Mouse (Mus musculus): Measurements from ENCODE around the gene Tgm5.
A peak's percentile ranks its signal among the peaks of the same experiment; 100 is the strongest.
"Not testable (repeated sequence)": the region's sequence is repeated elsewhere in the genome, so short reads cannot be mapped to it uniquely, and the experiment has no call there.

The Tgm5 gene

DNA sequence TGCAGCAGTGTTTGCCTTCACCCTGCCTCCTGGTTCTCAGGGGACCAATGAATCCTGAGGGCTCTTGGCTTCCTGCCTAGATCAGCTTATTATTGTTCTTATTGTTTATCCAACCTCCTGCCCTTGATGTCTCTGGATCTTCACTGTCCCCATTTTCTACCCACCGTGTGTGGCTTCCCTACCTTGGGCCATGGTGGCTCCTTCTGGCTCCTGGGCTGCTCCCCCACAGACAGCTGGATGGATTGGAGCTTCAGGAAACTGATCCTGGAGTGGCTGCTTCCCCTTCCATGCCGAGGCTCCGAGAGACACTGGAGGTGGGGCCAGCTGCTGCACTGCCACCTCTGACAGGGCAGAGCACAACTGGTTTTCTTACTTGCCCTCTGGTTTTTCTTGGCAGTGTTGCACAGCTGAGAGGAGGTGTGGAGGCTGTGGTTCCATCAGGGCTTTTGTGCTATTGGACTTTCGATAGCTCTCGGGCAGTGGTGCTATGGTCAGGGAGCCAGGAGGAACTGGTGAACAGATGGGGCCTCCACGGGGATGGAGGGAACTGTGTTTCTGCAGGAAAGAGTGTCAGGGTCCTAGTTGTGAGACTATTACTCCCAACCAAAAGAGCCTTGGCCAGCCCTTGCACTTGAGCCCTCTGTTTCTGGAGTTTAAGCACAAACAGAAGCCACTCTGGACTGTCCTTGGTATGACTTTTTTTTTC is at the start of gene Tgm5:
TSS of gene Tgm5 (minus strand) at position 362 of the 706 bp plus-strand sequence.
- peak; percentile 22 to 38 for DNase-seq

DNA sequence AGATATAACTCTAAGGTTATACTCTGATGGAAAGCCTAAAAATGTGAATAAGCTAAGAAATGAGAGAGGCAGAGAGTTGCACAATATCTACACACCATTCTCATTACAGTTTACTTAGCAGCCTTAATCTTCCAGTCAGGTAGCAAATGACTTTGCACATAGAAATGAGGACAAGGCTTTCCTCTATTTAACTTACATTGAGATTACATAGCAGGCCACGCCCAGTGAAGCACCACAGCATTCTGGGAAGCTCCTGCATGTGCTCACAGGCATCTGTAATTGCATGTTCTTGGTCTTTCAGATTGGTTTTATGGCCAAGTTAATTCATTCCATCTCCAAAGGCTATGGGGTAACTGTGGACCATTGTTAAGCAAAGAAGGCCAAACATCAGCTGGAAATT is 47.2 kb upstream of the Tgm5 start:
- no peak for DNase-seq

GRCm38 (mm10) chr2:121128865-121129620 is 43.4 kb upstream of the Tgm5 start:
- DNase-seq, result no peak

- no peak for DNase-seq
Measured at GRCm38 (mm10) chr2:121127536-121127935, 41.9 kb upstream of the Tgm5 start.

DNA sequence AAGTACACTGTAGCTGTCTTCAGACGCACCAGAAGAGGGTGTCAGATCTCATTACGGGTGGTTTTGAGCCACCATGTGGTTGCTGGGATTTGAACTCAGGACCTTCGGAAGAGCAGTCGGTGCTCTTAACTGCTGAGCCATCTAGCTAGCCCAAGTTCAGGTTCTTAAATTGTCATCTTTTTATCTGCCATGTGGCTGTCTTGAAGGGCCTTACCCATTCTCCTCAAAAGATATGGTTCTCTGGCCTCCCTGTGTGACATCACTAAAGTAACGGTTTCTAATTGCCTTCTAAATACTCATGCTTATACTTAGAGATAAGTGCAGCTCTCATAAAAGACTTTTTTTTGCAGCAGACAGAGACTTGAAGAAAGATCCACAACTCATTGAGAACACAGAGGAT is 40.7 kb upstream of the Tgm5 start:
- DNase-seq, result not testable (repeated sequence)

DNA sequence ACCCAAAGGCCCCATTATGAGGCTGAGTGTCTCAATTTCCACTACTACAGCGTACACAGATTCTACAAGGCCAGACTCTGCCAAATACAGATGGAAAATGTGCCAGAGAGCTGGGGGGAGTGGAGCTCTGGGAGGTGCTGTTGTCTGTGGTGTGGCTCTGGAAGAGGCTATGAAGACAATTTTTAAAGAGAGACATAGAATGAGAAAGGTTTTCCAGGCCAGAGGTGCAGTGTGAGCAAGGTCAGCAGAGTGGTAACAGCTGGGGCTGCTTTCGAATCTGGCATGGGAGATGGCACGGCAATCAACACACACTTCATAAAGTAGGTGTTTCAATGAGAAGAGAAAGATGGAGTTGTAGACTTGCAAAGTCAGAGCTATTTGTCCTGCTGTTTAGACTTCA is 33.6 kb upstream of the Tgm5 start:
- no peak for DNase-seq

DNA sequence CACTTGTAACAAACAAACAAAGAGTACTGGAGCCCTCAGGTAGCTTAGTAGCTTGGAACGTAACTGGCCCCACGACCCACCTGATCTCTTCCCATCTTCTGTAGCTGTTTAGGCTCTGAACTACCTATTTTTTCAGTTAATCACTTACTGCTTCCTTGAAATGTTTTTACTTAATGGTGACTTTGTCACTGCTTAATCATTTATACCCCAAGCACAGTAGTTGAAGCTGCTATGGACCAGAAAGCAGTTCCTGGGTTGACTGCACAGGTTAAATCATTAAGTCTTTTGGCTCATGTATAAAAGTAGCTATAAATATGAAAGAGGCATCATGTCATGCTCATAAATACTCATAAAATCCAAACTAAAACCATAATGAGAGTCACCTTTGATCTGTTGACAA is 29.8 kb upstream of the Tgm5 start:
- DNase-seq, result no peak

- no peak for DNase-seq
Measured at GRCm38 (mm10) chr2:121109695-121110094, 24.1 kb upstream of the Tgm5 start, which contains the start of gene Tgm7. Gene Tgm7 (minus strand): TSS chr2:121109795.

DNA sequence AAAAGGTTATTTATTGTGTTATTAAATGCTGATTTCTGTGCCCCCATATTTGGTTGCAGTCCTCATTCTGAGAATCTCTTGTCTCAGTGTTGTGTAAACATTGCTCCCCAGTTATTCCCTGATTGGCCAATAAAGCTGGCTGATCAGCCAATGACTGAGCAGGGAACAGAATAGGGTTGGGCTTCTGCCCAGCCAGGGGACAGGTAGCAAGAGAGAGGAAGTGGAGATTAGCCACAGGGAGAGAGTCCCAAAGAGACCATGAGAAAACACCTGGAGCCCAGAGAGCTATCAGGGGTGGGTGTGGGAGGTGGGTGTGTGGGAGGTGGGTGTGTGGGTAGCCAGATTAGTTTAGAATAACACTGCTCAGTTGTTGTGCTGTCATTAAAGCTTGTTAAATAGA is 20.3 kb upstream of the Tgm5 start:
- DNase-seq, result no peak

DNA sequence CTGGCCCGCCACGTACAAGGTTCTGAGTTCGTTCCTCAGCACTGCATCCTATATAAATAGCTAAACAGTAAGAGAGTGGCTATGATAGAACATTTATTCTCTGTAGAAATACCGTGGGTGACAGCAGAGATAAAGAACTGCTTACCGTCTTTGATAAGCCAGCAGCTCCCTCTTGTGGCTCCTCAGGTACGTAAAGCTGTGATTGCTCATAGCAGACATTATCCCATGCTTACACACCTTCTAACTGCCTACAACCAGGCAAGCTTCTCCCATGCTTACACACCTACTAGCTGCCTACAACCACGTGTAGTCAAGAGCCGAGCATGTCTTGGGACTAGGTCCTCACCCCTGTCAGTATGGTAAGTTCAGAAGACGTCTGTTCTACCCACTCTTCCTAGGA is 16.4 kb upstream of the Tgm5 start:
- peak; percentile 83 to 86 for DNase-seq

- DNase-seq, result no peak
Measured at GRCm38 (mm10) chr2:121089751-121090150, 4.1 kb upstream of the Tgm5 start.

GRCm38 (mm10) chr2:121088507-121088906 is 2.9 kb upstream of the Tgm5 start:
- no peak for DNase-seq

- DNase-seq, result no peak
Measured at GRCm38 (mm10) chr2:121082626-121083025, 3.0 kb downstream of the Tgm5 start.

- no peak for DNase-seq
Measured at GRCm38 (mm10) chr2:121074747-121075146, 10.9 kb downstream of the Tgm5 start.

DNA sequence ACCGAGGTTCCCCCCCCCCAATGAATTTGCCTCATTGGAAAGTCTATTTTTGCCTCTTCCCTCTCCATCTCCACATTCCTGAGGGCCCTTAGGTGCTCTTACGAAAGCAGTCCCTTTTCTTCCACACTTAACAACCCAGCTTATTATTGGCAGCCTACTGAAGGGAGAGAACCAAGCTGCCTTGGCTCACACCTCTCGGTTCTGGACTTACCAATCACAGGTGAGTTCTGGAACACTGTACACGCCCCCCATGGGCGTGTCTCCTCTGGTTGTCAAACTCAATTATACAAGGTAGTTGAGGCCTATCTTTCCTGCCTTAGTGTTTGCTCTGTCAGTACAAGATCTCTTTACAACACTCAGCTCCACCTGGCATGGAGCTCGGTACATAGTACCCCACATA is 13.8 kb downstream of the Tgm5 start:
- no peak for DNase-seq

- DNase-seq, result no peak
Measured at GRCm38 (mm10) chr2:121069506-121069905, 16.1 kb downstream of the Tgm5 start.

DNA sequence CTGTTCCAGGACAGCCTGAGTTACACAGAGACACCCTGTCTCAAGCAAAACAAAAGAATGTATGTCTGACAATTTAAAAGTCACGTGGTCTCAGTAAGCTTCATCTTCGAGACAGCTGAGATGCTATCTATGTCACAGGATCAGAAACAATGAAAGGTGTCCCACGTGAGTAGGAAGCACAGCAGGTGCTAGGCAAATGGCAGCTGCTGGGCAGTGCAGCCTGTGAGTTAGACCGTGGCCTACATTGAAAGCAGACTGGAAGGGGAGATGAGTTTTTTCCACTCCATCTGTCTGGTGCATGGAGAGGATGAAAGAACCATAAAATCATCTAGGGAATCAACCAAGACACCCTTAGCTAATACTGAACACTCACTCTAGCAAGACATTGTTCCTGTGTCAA is 18.5 kb downstream of the Tgm5 start:
- DNase-seq, result no peak

DNA sequence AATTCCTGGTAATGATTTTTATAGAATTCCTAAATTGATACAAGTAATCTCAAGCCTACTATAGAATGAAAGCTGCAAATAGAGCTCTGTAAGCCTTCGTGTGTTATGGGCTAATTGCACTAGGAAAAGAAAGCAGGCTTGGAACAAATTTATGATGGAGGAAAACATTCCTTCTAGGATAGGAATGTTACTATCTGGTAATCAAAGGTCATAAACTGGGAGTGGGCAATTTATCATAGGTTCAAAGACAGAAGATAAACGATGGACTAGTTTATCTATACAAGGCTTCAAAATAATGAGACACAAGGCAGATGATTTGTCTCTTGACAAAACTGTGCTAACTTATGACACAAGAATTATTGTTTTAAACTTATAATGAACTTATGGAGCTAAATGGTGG is 24.3 kb downstream of the Tgm5 start:
- no peak for DNase-seq

DNA sequence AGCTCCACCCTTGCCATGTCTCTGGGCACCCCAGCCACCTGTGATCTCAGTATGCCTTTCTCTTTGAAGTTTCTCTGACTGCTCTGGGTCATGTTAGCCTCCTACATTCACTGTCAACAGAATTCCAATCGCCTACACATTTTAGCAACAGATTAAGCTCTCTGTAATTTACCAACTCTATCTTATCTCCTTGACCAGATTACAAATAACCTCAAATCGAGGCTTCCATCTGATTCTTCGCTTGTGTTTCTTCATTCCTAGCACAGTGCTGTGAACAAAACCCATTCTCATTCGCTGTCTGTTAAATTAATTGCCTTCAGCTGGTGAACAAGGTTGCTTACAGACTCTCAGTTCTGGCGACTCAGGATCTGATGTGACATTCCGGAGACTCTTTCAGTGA is 27.6 kb downstream of the Tgm5 start:
- DNase-seq, result no peak

DNA sequence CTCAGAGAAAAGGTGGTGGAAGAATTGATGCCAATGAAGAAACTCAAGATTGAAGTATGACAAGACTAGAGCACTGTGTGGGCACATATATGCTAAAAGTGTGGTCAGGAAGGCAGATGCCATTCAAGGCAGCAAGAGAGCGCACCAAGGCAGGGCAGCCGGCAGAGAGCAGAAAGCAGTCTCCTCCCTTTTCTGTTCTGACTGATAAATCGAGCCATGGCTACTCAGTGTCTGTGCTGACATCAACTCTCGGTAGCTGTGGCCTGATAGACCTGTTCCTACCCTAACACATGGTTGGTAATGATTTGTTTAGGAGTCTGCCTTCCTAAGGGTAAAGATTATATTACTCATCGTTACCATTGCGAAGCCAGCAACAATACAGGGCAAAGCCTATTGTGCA is 29.7 kb downstream of the Tgm5 start:
- DNase-seq, result no peak

DNA sequence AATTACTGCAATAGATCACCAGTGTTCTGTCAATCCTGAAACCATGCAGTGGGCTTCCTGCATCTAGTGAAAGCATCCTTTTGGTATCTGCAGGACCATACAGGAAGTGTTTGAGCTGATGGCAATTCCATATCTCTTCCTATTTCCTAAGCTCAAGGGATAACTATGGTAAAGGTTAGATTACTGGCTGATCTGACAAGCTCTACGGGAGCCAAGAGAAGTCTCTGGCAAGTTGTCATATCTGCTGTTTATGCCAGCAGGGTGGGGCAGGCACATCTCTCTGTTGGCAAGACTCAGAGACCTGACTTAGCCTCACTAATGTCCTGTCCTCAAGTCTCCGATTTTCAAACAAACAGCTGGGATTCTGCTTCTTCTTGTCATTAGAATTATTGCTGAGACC is 31.6 kb downstream of the Tgm5 start:
- no peak for DNase-seq

DNA sequence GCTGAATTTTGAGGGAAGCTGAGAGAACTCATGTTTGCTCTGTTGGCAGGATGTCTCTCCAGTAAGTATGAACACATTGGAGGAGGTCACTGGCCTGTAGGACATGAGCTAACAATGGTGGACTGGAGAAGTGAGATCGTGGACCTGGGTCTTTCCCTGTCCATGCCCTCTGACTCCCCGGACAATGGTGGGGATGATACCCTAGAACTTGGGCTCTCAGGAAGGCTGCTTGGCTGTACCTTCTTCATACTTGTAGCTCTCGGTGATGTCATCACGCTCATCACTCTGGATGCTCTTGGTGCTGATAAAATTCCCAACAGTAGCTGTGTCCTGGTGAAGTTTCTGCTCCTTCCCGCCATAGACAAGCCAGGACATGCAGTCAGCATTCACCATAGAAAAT is 33.5 kb downstream of the Tgm5 start:
- no peak for DNase-seq

DNA sequence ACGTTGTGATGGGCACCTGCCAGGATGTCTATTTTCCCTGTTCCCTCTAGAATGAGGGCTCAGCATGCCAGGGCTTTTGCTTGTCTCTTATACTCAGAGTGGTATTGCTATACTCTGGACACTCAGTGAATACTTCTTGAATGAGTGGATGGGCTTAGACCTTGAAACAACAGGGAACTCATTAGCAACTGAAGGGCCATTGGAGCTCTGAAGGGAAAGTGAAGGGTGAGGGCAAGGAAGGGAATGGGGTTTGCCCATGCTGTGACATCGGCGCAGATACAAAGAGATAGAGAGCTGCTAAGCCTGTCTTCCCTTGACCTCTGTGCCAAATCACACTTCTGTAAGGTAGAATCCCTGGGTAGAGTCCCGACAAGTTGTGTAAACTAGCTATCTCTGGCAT is 40.0 kb downstream of the Tgm5 start:
- no peak for DNase-seq

GRCm38 (mm10) chr2:121041098-121041497 is 44.5 kb downstream of the Tgm5 start:
- DNase-seq, result peak; percentile 56 to 63

DNA sequence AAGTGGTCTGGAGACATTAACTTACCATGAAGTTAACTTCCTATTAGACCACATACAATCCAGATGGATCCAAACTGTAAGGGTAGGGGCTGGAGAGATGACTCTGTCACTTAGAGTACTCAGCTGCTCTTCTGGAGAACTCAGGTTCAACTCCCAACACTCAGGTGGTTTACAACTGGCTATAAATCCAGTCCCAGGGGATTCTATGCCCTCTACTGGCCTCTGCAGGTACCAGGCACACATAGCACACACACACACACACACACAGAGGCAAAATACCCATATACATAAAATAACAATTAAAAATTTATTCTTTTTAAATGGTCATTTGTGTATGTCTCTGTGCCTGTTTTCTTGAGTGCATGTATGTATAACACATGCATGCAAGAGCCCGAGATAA is 46.3 kb downstream of the Tgm5 start:
- DNase-seq, result no peak
